Mouse (Mus musculus) Patski (cell line): ENCODE measurements around the gene Chrdl1. TPM values are rescaled to one million over a fixed set of nuclear protein-coding genes. Genes with fewer than 3 reads are reported as not detected.

Experiments used
- ATAC-seq: fragments of 100-300 bp; one replicate; pipeline ENCODE4 v1.8.0; 2021
- CTCF ChIA-PET: fragments of 350-600 bp; sonication (Branson Sonifier 250); formaldehyde crosslinking; loops from one replicate; lab custom pipeline; 2022; ENCODE audit warnings: inconsistent platforms; lab: Charles Lee
- POLR2A ChIA-PET: fragments of 350-600 bp; sonication (Branson Sonifier 250); formaldehyde crosslinking; loops from one replicate; lab custom pipeline; 2022; ENCODE audit warnings: antibody characterized with exemption, inconsistent platforms; lab: Charles Lee
- DNase-seq: peaks from one replicate; pipeline ENCODE4 v3.0.0-alpha.2; 2011; ENCODE audit warnings: low read depth, low spot score
- H3K27me3 ChIP-seq: fragments of 371-371 bp; one replicate; pipeline ENCODE4 v1.5.1; 2021
- CTCF ChIP-seq: fragments of 100-300 bp; IDR thresholded peaks from one replicate; pipeline ENCODE4 v1.5.1; 2021
- in situ Hi-C: fragments of 300-500 bp; cut with MboI; formaldehyde crosslinking; loops from 3 replicates; pipeline ENCODE4 v1.11.1; 2018; ENCODE audit warnings: low pct_unique_long_range_greater_than_20kb, mixed read lengths
- polyA plus RNA-seq: library from polyadenylated mRNA; unstranded; gene quantifications from one replicate; pipeline ENCODE4 v1.2.3, GENCODE M21; 2021

Gene Chrdl1
- polyA plus RNA-seq: 0.03 TPM

GRCm38 (mm10) chrX:143393791-143394369, at the start of gene Chrdl1:
Gene Chrdl1 (minus strand): TSS chrX:143394262.
- ATAC-seq (no peak), DNase-seq (no peak)
- TF ChIP-seq CTCF: no peak
- peaks cover 53% of the 10 kb centered on the region for H3K27me3 ChIP-seq
- ChIA-PET POLR2A (no interaction called here), CTCF (no interaction called here)
- in situ Hi-C loops: no loop called here

GRCm38 (mm10) chrX:143442638-143443037, 48.6 kb upstream of the Chrdl1 start:
- TF ChIP-seq CTCF: no peak
- ATAC-seq (no peak), DNase-seq (no peak)
- ChIA-PET POLR2A (interaction anchor here (0.5 to 0.6 kb wide), 2 partner anchors 362 to 383 kb away, joined by 3 to 4 read pairs; no protein-coding TSS in a partner anchor), CTCF (interaction anchor here (0.6 kb wide), 1 partner anchor 331 kb away, joined by 3 read pairs; no protein-coding TSS in a partner anchor)
- in situ Hi-C loops: loop anchor here (10.0 kb wide), 1 partner anchor 618 kb away; no protein-coding TSS in a partner anchor
- peaks cover 50% of the 10 kb centered on the region for H3K27me3 ChIP-seq

DNA sequence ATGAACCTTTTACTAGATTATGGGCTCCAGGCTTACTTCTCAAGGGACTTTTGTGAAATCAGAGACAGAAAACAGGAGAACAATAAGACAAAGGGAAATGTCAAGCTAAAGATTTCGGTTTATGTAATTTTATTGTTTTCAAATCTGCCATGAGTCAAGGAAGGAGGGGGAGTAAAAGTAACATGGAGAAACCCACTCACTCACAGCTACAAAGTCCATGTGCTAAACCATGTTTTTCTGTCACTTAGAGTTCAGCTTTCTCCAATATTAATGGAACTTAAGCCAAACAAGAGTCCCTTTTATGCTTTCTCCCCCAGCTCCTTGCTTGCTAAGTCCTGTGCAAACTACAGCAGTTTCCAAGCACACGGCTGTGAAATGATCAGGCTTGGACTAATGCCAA, 10.5 kb upstream of the Chrdl1 start:
- no peak for ATAC-seq
- TF ChIP-seq CTCF: no peak
- no peak for DNase-seq
- ChIA-PET CTCF (interaction anchor here (0.7 kb wide), 1 partner anchor 38 kb away, joined by 3 read pairs; no protein-coding TSS in a partner anchor), POLR2A (no interaction called here)
- in situ Hi-C loops: no loop called here
- H3K27me3 ChIP-seq: peaks cover 52% of the 10 kb centered on the region

DNA sequence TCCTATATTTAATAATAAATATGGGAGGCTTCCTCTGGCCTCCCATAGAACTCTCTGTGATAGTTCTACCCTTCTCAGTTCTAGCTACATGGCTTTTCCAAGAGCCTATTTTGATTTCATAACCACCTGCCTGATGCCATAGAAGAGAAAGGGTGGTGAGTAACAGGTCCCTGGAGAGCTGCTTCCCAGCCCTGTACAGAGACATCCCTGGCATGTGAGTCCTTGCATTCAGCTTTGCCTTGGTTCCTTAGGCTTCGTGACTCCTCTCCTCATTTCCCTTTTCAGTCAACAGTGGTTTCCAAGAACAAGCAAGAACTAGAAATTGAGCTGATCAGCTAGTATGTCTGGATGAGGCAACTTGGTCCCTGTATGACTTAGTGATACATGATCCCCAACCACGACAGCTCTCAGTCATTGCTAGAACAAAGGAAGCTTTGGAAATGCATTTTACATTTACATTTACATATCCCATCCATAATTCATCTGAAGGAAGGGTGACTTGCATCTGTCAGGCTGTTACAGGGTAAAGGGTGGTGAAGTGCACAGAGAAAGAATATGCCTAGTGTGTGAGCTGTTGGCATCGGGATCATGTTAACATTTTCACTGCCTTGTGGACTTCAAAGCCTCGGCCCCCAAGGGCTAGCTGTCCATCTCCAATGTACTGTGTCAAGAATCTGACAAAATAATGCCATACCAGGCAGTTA, 27.7 kb downstream of the Chrdl1 start:
- no peak for TF ChIP-seq CTCF
- ChIA-PET CTCF (interaction anchor here (1.0 to 2.0 kb wide), 4 partner anchors 15 to 41 kb away, joined by 3 to 6 read pairs (median 3); no protein-coding TSS in a partner anchor), POLR2A (no interaction called here)
- DNase-seq (no peak), ATAC-seq (no peak)
- H3K27me3 ChIP-seq: peaks cover 50% of the 10 kb centered on the region
- in situ Hi-C loops: no loop called here

- TF ChIP-seq CTCF: no peak
- POLR2A ChIA-PET: interaction anchor here (0.6 kb wide), 1 partner anchor 276 kb away, joined by 4 read pairs; no protein-coding TSS in a partner anchor
- no peak for ATAC-seq
- no peaks in the 10 kb centered on the region for H3K27me3 ChIP-seq
- in situ Hi-C loops: no loop called here
- CTCF ChIA-PET: no interaction called here
- no peak for DNase-seq
Measured at GRCm38 (mm10) chrX:143347227-143347626, 46.8 kb downstream of the Chrdl1 start.

GRCm38 (mm10) chrX:143346739-143347138, 47.3 kb downstream of the Chrdl1 start:
- DNase-seq (no peak), ATAC-seq (no peak)
- H3K27me3 ChIP-seq: no peaks in the 10 kb centered on the region
- ChIA-PET CTCF (no interaction called here), POLR2A (interaction anchor here (0.6 kb wide), 1 partner anchor 277 kb away, joined by 4 read pairs; no protein-coding TSS in a partner anchor)
- no peak for TF ChIP-seq CTCF
- in situ Hi-C loops: no loop called here

DNA sequence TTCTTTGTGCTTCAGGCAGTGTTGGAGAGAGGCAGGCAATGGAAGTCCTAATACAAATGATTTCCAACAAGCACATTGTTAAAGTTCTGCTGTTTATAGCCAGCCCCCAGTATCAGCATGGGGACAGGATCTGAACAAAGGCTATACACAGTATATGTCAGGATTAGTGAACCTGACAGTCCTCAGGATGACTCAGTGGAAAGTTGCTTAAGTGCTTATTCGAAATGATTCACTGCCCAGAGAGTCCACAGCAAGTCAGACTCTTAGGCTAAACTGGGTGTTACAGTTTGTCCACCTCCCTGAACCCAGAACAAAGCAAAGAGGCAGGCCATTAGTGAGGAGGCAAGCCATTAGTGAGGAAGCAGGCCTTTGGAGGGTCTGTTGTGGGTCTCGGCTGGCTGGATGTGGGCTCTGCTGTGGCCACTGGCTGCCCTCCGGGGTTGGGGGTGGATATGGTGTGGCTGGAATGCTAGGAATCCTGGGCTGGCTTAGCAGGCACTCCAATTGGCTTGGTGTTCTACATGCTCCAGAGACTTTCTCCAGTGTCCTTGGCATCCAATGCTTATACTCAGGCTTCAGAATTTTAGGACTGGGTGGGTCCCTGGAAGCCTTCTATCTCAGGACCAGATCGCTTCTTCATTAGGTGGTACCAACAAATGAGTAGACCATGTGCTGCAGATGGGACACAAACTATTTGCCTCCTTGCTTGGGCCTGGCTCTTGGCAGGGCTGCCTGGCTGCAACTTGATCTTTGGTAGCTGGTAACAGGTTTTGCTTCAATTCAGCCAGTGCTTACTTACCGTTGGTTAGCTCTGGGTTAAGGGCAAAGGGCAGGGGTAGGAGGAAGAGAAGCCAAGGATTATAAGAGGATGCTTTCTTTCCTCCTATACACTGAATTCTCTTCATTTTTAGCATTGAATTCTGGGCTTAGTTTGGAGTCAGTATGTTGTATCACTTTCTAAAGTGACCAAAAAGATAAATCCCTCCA, 49.3 kb downstream of the Chrdl1 start:
- CTCF ChIA-PET: no interaction called here
- peaks cover 1% of the 10 kb centered on the region for H3K27me3 ChIP-seq
- TF ChIP-seq CTCF: no peak
- DNase-seq (peak; percentile 51), ATAC-seq (peak; percentile 98)
- POLR2A ChIA-PET: no interaction called here
- in situ Hi-C loops: no loop called here

GRCm38 (mm10) chrX:143338156-143338555, 55.9 kb downstream of the Chrdl1 start:
- in situ Hi-C loops: no loop called here
- CTCF ChIA-PET: no interaction called here
- no peak for TF ChIP-seq CTCF

DNA sequence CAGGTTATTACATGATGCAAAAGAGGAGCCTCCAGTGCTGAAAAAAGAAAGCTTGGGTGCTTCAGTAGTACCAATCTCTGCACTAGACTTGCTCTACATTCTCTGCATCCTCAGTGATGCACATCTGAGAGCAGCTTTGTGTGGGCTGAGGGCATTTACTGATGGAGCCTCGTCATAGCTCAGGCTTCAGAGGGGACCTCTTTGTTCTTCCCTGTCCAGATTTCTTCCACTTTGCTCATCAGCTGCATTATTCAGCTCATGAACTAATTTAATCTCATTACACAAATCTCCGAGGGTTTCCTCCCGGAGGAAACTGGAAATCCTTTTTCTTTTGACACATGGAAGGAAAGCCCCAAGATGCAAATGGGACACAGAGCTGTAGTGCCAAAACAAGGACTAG, 56.5 kb downstream of the Chrdl1 start:
- no peak for ATAC-seq
- H3K27me3 ChIP-seq: peaks cover 2% of the 10 kb centered on the region
- TF ChIP-seq CTCF: no peak
- CTCF ChIA-PET: interaction anchor here (1.0 kb wide), 1 partner anchor 44 kb away, joined by 3 read pairs; no protein-coding TSS in a partner anchor
- in situ Hi-C loops: no loop called here
- DNase-seq: no peak
- POLR2A ChIA-PET: no interaction called here

More at GRCm38 (mm10) chrX:143338156-143338555, 55.9 kb downstream of the Chrdl1 start:
- H3K27me3 ChIP-seq: peaks cover 2% of the 10 kb centered on the region
- no peak for DNase-seq
- ATAC-seq: peak; percentile 82
- POLR2A ChIA-PET: no interaction called here

DNA sequence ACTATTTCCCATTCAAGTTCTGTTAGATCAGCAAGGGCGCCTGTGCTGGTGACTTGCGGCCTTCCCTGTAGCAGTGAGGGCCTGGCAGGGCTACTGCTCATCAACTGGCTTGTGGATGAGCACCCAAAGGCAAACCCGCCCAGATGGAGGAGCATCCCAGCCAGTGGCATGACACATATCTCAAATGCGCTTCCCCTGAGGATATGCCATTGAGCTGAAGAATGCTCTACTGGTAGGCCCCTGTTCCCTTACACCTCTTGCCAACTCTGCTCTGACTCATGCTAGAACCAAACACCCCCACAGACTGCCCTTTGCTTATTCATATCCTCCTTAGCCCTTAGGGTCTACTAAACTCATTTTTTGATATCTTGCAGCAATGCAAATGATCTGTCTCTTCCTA, 57.4 kb downstream of the Chrdl1 start:
- POLR2A ChIA-PET: no interaction called here
- TF ChIP-seq CTCF: no peak
- peaks cover 6% of the 10 kb centered on the region for H3K27me3 ChIP-seq
- peak; percentile 78 for ATAC-seq
- in situ Hi-C loops: no loop called here
- CTCF ChIA-PET: interaction anchor here (1.0 kb wide), 1 partner anchor 45 kb away, joined by 3 read pairs; no protein-coding TSS in a partner anchor
- DNase-seq: no peak
